Mouse (Mus musculus) C2C12 (cell line): ENCODE results near the gene Brap.

Source experiments
- CEBPB ChIP-seq: IDR thresholded peaks from one replicate; pipeline ENCODE4 v1.6.1; 2011; ENCODE audit warnings: low read depth, mild to moderate bottlenecking, control low read depth, moderate library complexity
- CTCF ChIP-seq: IDR thresholded peaks from one replicate; pipeline ENCODE4 v1.5.1; 2011; ENCODE audit not compliant: control insufficient read depth, insufficient read depth, insufficient read length
- MAX ChIP-seq: IDR thresholded peaks from one replicate; pipeline ENCODE4 v1.6.1; 2011; ENCODE audit warnings: mild to moderate bottlenecking, control low read depth
- MYOD1 ChIP-seq: IDR thresholded peaks from one replicate; pipeline ENCODE4 v1.6.1; 2011; ENCODE audit warnings: low read depth; ENCODE audit not compliant: control insufficient read depth, insufficient read length
- MYOG ChIP-seq: IDR thresholded peaks from one replicate; pipeline ENCODE4 v1.6.1; 2011; ENCODE audit not compliant: control insufficient read depth, insufficient read length; ENCODE audit errors: extremely low read depth

- no peak for TF ChIP-seq CTCF
- no peak for TF ChIP-seq MYOD1
- TF ChIP-seq CEBPB, result no peak
- TF ChIP-seq MAX, result no peak
- TF ChIP-seq MYOG, result no peak
These were observed 69.7 kb downstream of the Brap start for GRCm38 (mm10) chr5:121730057-121730456.
